Mouse (Mus musculus) megakaryocyte-erythroid progenitor cell, adult 5 weeks (primary cell): ENCODE measurements around the gene Tpi1. TPM values are rescaled to one million over a fixed set of nuclear protein-coding genes. Genes with fewer than 3 reads are reported as not detected.

ENCODE experiments used
- polyA plus RNA-seq: library from polyadenylated mRNA; stranded (reverse); fragments of >175 nt; gene quantifications from 2 replicates; pipeline ENCODE4 v1.2.3, GENCODE M21; 2012

Gene Tpi1
- 195 and 233 TPM in 2 replicates for polyA plus RNA-seq

GRCm38 (mm10) chr6:124813933-124814332 lies at the start of gene Tpi1:
TSS of gene Tpi1 (minus strand) at chr6:124814296.

GRCm38 (mm10) chr6:124856916-124857839 lies 43.1 kb upstream of the Tpi1 start, which contains the start of gene P3h3:
TSS of gene P3h3 (minus strand) at chr6:124857752.

GRCm38 (mm10) chr6:124840241-124841167 lies 26.4 kb upstream of the Tpi1 start, which contains the start of gene Gnb3:
TSS of gene Gnb3 (minus strand) at chr6:124840275.

GRCm38 (mm10) chr6:124828868-124829798 lies 15.0 kb upstream of the Tpi1 start, which contains the start of the genes Usp5 and Cdca3:
TSS of gene Usp5 (minus strand) at chr6:124829484.
TSS of gene Cdca3 (plus strand) at chr6:124829547.

GRCm38 (mm10) chr6:124808358-124809012 lies 5.6 kb downstream of the Tpi1 start, which contains the start of gene Spsb2:
TSS of gene Spsb2 (plus strand) at chr6:124808661.

GRCm38 (mm10) chr6:124779222-124779983 lies 34.7 kb downstream of the Tpi1 start, which contains the start of gene Lrrc23:
TSS of gene Lrrc23 (minus strand) at chr6:124779727.

GRCm38 (mm10) chr6:124769101-124769765 lies 44.9 kb downstream of the Tpi1 start, which contains the start of gene Eno2:
TSS of gene Eno2 (minus strand) at chr6:124769673.

Other genes with a start within 250 kb of the Tpi1 start
- not detected in 2 replicates for gene C1rb, start 244.0 kb downstream of the Tpi1 start, polyA plus RNA-seq
- not detected in 2 replicates for gene C1s2, start 178.2 kb downstream of the Tpi1 start, polyA plus RNA-seq
- 47.7 and 53.9 TPM in 2 replicates for gene Lpcat3, start 151.3 kb downstream of the Tpi1 start, polyA plus RNA-seq
- gene Emg1, start 102.1 kb downstream of the Tpi1 start, polyA plus RNA-seq, result 294 and 299 TPM in 2 replicates
- gene Phb2, start 102.0 kb downstream of the Tpi1 start, polyA plus RNA-seq, result 308 and 359 TPM in 2 replicates
- 65.9 and 80.8 TPM in 2 replicates for gene Ptpn6, start 75.6 kb downstream of the Tpi1 start, polyA plus RNA-seq
- gene Grcc10, start 72.9 kb downstream of the Tpi1 start, polyA plus RNA-seq, result 50.4 and 53.2 TPM in 2 replicates
- not detected in 2 replicates for gene Gm45234, start 58.3 kb downstream of the Tpi1 start, polyA plus RNA-seq
- gene Atn1, start 57.8 kb downstream of the Tpi1 start, polyA plus RNA-seq, result 111 and 137 TPM in 2 replicates
- 0.37 and 0.90 TPM in 2 replicates for gene Eno2, start 44.6 kb downstream of the Tpi1 start, polyA plus RNA-seq
- 0.37 and 0.47 TPM in 2 replicates for gene Lrrc23, start 34.6 kb downstream of the Tpi1 start, polyA plus RNA-seq
- gene Spsb2, start 5.6 kb downstream of the Tpi1 start, polyA plus RNA-seq, result 10.0 and 16.9 TPM in 2 replicates
- 83.8 and 84.6 TPM in 2 replicates for gene Usp5, start 15.2 kb upstream of the Tpi1 start, polyA plus RNA-seq
- 43.2 and 59.7 TPM in 2 replicates for gene Cdca3, start 15.3 kb upstream of the Tpi1 start, polyA plus RNA-seq
- gene Gnb3, start 26.0 kb upstream of the Tpi1 start, polyA plus RNA-seq, result 0.22 TPM in 1 of 2 replicates, not detected in the other
- gene P3h3, start 43.5 kb upstream of the Tpi1 start, polyA plus RNA-seq, result 8.2 and 16.7 TPM in 2 replicates
- 0.09 and 0.18 TPM in 2 replicates for gene Gpr162, start 49.7 kb upstream of the Tpi1 start, polyA plus RNA-seq
- gene Cd4, start 73.9 kb upstream of the Tpi1 start, polyA plus RNA-seq, result 0.43 and 0.93 TPM in 2 replicates
- gene Lag3, start 97.4 kb upstream of the Tpi1 start, polyA plus RNA-seq, result 5.7 and 9.5 TPM in 2 replicates
- 278 and 322 TPM in 2 replicates for gene Ptms, start 105.8 kb upstream of the Tpi1 start, polyA plus RNA-seq
- gene Mlf2, start 117.1 kb upstream of the Tpi1 start, polyA plus RNA-seq, result 177 and 232 TPM in 2 replicates
- 50.6 and 53.4 TPM in 2 replicates for gene Cops7a, start 151.2 kb upstream of the Tpi1 start, polyA plus RNA-seq
- 0.24 and 1.00 TPM in 2 replicates for gene Pianp, start 182.4 kb upstream of the Tpi1 start, polyA plus RNA-seq
- gene Zfp384, start 194.8 kb upstream of the Tpi1 start, polyA plus RNA-seq, result 74.6 and 80.3 TPM in 2 replicates
- gene Ing4, start 225.5 kb upstream of the Tpi1 start, polyA plus RNA-seq, result 15.9 and 19.1 TPM in 2 replicates
- 12.2 and 12.7 TPM in 2 replicates for gene Acrbp, start 235.4 kb upstream of the Tpi1 start, polyA plus RNA-seq